Mouse (Mus musculus): Measurements from ENCODE around the gene Sds. TPM values are rescaled to one million over a fixed set of nuclear protein-coding genes. Genes with fewer than 3 reads are reported as not detected.

Sds gene
- polyA plus RNA-seq, 1 experiment from 2014 or later: not detected

- no peak overlapping the region for H3K27ac ChIP-seq (ENCODE audit: low read depth, low read length)
- H3K9ac ChIP-seq (ENCODE audit: low read depth, low read length): no peak overlapping the region
- ATAC-seq (replicated peaks; ENCODE audit: insufficient number of reproducible peaks, low FRiP score, low TSS enrichment): no peak
- WGBS (ENCODE audit: insufficient replicate concordance): 93% methylated on average over 2 of the region's 2 CpGs
- no peaks in the 10 kb centered on the region for H3K27me3 ChIP-seq (ENCODE audit: control insufficient read depth, insufficient read depth, low read length)
- H3K4me2 ChIP-seq: no peak overlapping the region
- peaks cover 4% of the 10 kb centered on the region for H3K4me1 ChIP-seq (ENCODE audit: control insufficient read depth, insufficient read depth, low read length)
- no peak overlapping the region for H3K4me3 ChIP-seq (ENCODE audit: low read depth, low read length)
- no peaks in the 10 kb centered on the region for H3K9me3 ChIP-seq (replicated peaks; ENCODE audit: control insufficient read depth, low read length)
- no peaks in the 10 kb centered on the region for H3K36me3 ChIP-seq (ENCODE audit: control insufficient read depth, insufficient read depth, low read length)
These were observed 48.4 kb downstream of the Sds start for GRCm38 (mm10) chr5:120524736-120525135.

GRCm38 (mm10) chr5:120525737-120526136, 49.4 kb downstream of the Sds start:
- Histone ChIP-seq H3K36me3 (ENCODE audit: control insufficient read depth, insufficient read depth, low read length) (no peaks in the 10 kb centered on the region), H3K4me1 (ENCODE audit: control insufficient read depth, insufficient read depth, low read length) (peaks cover 4% of the 10 kb centered on the region), H3K9ac (ENCODE audit: low read depth, low read length) (no peak overlapping the region), H3K4me3 (ENCODE audit: low read depth, low read length) (no peak overlapping the region), H3K27ac (ENCODE audit: low read depth, low read length) (no peak overlapping the region), H3K9me3 (replicated peaks; ENCODE audit: control insufficient read depth, low read length) (no peaks in the 10 kb centered on the region), H3K4me2 (no peak overlapping the region), H3K27me3 (ENCODE audit: control insufficient read depth, insufficient read depth, low read length) (no peaks in the 10 kb centered on the region)
- ATAC-seq (replicated peaks; ENCODE audit: insufficient number of reproducible peaks, low FRiP score, low TSS enrichment): no peak
- 37% methylated on average over 5 of the region's 5 CpGs for WGBS (ENCODE audit: insufficient replicate concordance)

- no peaks in the 10 kb centered on the region for H3K27me3 ChIP-seq (ENCODE audit: control insufficient read depth, insufficient read depth, low read length)
- H3K4me3 ChIP-seq (ENCODE audit: low read depth, low read length): no peak overlapping the region
- WGBS (ENCODE audit: insufficient replicate concordance): 68% methylated on average over 11 of the region's 11 CpGs
- H3K9me3 ChIP-seq (replicated peaks; ENCODE audit: control insufficient read depth, low read length): no peaks in the 10 kb centered on the region
- ATAC-seq (replicated peaks; ENCODE audit: insufficient number of reproducible peaks, low FRiP score, low TSS enrichment): no peak
- H3K9ac ChIP-seq (ENCODE audit: low read depth, low read length): no peak overlapping the region
- no peak overlapping the region for H3K4me2 ChIP-seq
- peaks cover 4% of the 10 kb centered on the region for H3K4me1 ChIP-seq (ENCODE audit: control insufficient read depth, insufficient read depth, low read length)
- H3K36me3 ChIP-seq (ENCODE audit: control insufficient read depth, insufficient read depth, low read length): no peaks in the 10 kb centered on the region
- no peak overlapping the region for H3K27ac ChIP-seq (ENCODE audit: low read depth, low read length)
These were observed 50.0 kb downstream of the Sds start for GRCm38 (mm10) chr5:120526311-120526710.

- no peaks in the 10 kb centered on the region for H3K36me3 ChIP-seq (ENCODE audit: control insufficient read depth, insufficient read depth, low read length)
- no peak overlapping the region for H3K4me2 ChIP-seq
- H3K9ac ChIP-seq (ENCODE audit: low read depth, low read length): no peak overlapping the region
- peaks cover 4% of the 10 kb centered on the region for H3K4me1 ChIP-seq (ENCODE audit: control insufficient read depth, insufficient read depth, low read length)
- H3K27ac ChIP-seq (ENCODE audit: low read depth, low read length): no peak overlapping the region
- no peaks in the 10 kb centered on the region for H3K9me3 ChIP-seq (replicated peaks; ENCODE audit: control insufficient read depth, low read length)
- WGBS (ENCODE audit: insufficient replicate concordance): 85% methylated on average over 16 of the region's 20 CpGs
- no peak for ATAC-seq (replicated peaks; ENCODE audit: insufficient number of reproducible peaks, low FRiP score, low TSS enrichment)
- no peaks in the 10 kb centered on the region for H3K27me3 ChIP-seq (ENCODE audit: control insufficient read depth, insufficient read depth, low read length)
- no peak overlapping the region for H3K4me3 ChIP-seq (ENCODE audit: low read depth, low read length)
These were observed 51.1 kb downstream of the Sds start for GRCm38 (mm10) chr5:120527296-120527964.

GRCm38 (mm10) chr5:120531631-120532030, 55.3 kb downstream of the Sds start:
- WGBS (ENCODE audit: insufficient replicate concordance): 84% methylated on average over 8 of the region's 8 CpGs
- no peak overlapping the region for H3K27ac ChIP-seq (ENCODE audit: low read depth, low read length)
- no peak for ATAC-seq (replicated peaks; ENCODE audit: insufficient number of reproducible peaks, low FRiP score, low TSS enrichment)

More at GRCm38 (mm10) chr5:120531631-120532030, 55.3 kb downstream of the Sds start:
- H3K36me3 ChIP-seq (ENCODE audit: control insufficient read depth, insufficient read depth, low read length): no peaks in the 10 kb centered on the region
- H3K9ac ChIP-seq (ENCODE audit: low read depth, low read length): no peak overlapping the region
- H3K27me3 ChIP-seq (ENCODE audit: control insufficient read depth, insufficient read depth, low read length): no peaks in the 10 kb centered on the region
- 0 out of 2 replicates have a peak, but pooled peaks cover 3% of the 10 kb centered on the region for H3K4me1 ChIP-seq (ENCODE audit: control insufficient read depth, insufficient read depth, low read length)
- H3K4me3 ChIP-seq (ENCODE audit: low read depth, low read length): no peak overlapping the region
- no peaks in the 10 kb centered on the region for H3K9me3 ChIP-seq (replicated peaks; ENCODE audit: control insufficient read depth, low read length)
- H3K4me2 ChIP-seq: no peak overlapping the region

Other genes starting within 250 kb of the Sds start
- 0.11 TPM in 1 of 2 replicates, not detected in the other for gene Lhx5, start 44.8 kb upstream of the Sds start, polyA plus RNA-seq (2014; fragmentation: Nextera tagmentation; extraction: Ambion mirVana)
- 6.6 and 8.6 TPM in 2 replicates for gene Sdsl, start 3.7 kb upstream of the Sds start, polyA plus RNA-seq (2014; fragmentation: Nextera tagmentation; extraction: Ambion mirVana)
- 28.7 and 30.0 TPM in 2 replicates for gene Plbd2, start 27.1 kb downstream of the Sds start, polyA plus RNA-seq (2014; fragmentation: Nextera tagmentation; extraction: Ambion mirVana)
- gene Slc8b1, start 34.6 kb downstream of the Sds start, polyA plus RNA-seq (2014; fragmentation: Nextera tagmentation; extraction: Ambion mirVana): 1.6 and 2.1 TPM in 2 replicates
- gene Tpcn1, start 112.1 kb downstream of the Sds start, polyA plus RNA-seq (2014; fragmentation: Nextera tagmentation; extraction: Ambion mirVana): 18.1 and 19.1 TPM in 2 replicates
- 0.18 and 0.54 TPM in 2 replicates for gene Iqcd, start 112.5 kb downstream of the Sds start, polyA plus RNA-seq (2014; fragmentation: Nextera tagmentation; extraction: Ambion mirVana)
- gene Rita1, start 136.1 kb downstream of the Sds start, polyA plus RNA-seq (2014; fragmentation: Nextera tagmentation; extraction: Ambion mirVana): 5.6 and 7.9 TPM in 2 replicates
- 22.2 and 23.5 TPM in 2 replicates for gene Ddx54, start 136.2 kb downstream of the Sds start, polyA plus RNA-seq (2014; fragmentation: Nextera tagmentation; extraction: Ambion mirVana)
- gene Cfap73, start 157.7 kb downstream of the Sds start, polyA plus RNA-seq (2014; fragmentation: Nextera tagmentation; extraction: Ambion mirVana): not detected in 2 replicates
- gene Rasal1, start 172.3 kb downstream of the Sds start, polyA plus RNA-seq (2014; fragmentation: Nextera tagmentation; extraction: Ambion mirVana): 0.27 and 0.30 TPM in 2 replicates
- 0.45 and 0.53 TPM in 2 replicates for gene Dtx1, start 235.4 kb downstream of the Sds start, polyA plus RNA-seq (2014; fragmentation: Nextera tagmentation; extraction: Ambion mirVana)

Data from heart, embryonic 11.5 days (tissue).